Mouse (Mus musculus): ENCODE data around the gene Atf3. TPM values are rescaled to one million over a fixed set of nuclear protein-coding genes. Genes with fewer than 3 reads are reported as not detected.
"Not testable (repeated sequence)": the region's sequence is repeated elsewhere in the genome, so short reads cannot be mapped to it uniquely, and the experiment has no call there.

Gene Atf3
- total RNA-seq, 2 experiments from 2014 or later, result 0.52 to 0.67 TPM

DNA sequence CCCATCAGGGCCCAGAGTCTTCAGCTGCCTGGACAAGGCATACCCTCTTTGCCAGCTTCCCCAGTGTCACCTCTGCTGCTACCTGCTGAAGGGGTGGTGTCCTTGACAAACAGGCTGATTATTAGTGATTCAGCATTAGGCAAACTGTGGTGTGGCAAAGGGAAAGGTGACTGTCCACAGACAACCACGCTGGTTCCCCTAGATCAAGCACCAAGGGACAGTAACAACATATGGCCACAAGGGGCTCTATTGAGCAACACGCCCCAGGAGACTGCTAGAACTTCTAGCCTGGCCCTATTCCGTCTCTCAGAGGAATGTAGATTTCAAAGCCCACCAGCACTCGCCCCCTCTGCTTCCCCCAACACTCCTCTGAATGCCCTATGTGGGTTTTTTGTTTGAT lies 64.8 kb downstream of the Atf3 start:
- no peak overlapping the region for H3K27ac ChIP-seq
- H3K4me3 ChIP-seq, result no peak overlapping the region
- peak; percentile 23 to 59 for DNase-seq (ENCODE audit: low spot score in 2 of 2)
- peak; percentile 91 for TF ChIP-seq CTCF (conservative IDR thresholded peaks at IDR 0.05)

DNA sequence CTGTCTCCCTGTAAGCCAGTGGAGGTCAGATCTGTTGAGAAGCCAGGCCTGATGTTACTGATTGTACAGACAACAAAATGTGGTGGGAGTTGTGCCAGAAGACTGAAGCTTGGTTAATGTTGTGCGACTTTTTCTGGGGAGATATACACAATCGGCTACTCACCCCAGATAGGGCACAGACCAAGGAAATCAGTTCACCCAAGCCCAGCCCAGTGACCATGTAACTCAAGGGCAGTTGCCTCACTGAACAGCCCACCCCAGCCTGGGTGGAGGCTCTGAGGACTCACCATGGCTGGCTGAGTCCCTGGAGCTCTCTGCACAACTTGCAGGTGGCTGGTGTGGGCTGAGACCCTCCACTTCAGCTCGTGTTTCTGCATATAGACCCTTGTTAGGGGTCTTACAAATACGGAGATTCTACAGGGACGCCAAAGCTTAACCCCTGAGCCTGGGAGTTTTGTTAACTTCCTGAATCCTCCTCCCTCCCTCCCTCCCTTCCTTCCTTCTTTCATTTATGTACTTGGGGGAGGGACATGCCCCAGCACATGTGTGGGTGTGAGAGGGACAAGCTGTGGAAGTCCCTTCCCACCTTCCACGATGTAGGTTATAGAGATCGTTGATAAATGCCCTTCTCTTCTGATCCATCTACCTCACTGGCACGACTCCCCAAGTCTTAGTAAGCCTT lies 66.8 kb downstream of the Atf3 start:
- H3K4me3 ChIP-seq, result no peak overlapping the region
- no peak for TF ChIP-seq CTCF (conservative IDR thresholded peaks at IDR 0.05)
- DNase-seq (ENCODE audit: low spot score in 2 of 2), result no peak
- H3K27ac ChIP-seq, result no peak overlapping the region

DNA sequence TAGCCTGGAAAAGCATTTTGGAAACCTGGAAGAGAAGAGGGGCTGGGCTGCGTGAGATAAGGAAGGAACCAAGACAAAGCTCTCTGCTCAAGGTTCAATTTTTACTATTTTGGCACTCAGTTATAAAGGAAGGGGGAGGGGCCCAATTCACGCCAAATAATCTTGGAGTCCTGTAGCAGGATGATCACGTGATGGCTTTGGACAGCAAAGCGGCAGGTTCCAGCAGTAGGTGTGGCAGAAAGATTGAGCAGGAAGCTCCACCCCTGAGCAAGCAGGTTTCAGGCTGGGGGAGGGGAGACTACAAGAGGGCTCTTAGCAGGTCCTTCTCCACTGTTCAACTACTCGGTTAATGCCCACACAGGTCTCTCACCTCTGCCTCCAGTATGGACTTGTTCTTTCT lies 68.3 kb downstream of the Atf3 start:
- H3K27ac ChIP-seq; H3K4me3 ChIP-seq; DNase-seq (ENCODE audit: low spot score in 2 of 2): not testable (repeated sequence)

DNA sequence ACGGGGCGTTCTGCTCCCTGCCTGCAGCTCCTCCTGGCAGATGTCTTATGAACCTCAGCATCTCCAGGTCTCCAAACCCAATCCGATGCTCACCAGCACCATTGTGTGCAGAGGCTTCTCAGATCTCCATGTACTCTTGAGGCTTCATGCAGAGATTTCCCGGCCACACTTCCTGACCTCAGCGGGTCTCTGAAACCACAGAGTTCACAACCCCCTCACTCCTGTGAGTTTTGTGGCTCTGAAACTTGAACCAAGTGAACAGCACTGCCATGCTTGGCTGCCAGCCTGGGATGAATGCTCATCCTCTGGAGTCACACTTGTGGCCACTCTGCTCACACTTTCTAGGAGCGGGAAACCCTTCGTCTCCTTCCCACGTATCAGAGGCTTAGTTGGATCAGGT lies 76.9 kb downstream of the Atf3 start:
- Histone ChIP-seq H3K27ac (no peak overlapping the region), H3K4me3 (no peak overlapping the region)
- TF ChIP-seq CTCF (conservative IDR thresholded peaks at IDR 0.05), result no peak

DNA sequence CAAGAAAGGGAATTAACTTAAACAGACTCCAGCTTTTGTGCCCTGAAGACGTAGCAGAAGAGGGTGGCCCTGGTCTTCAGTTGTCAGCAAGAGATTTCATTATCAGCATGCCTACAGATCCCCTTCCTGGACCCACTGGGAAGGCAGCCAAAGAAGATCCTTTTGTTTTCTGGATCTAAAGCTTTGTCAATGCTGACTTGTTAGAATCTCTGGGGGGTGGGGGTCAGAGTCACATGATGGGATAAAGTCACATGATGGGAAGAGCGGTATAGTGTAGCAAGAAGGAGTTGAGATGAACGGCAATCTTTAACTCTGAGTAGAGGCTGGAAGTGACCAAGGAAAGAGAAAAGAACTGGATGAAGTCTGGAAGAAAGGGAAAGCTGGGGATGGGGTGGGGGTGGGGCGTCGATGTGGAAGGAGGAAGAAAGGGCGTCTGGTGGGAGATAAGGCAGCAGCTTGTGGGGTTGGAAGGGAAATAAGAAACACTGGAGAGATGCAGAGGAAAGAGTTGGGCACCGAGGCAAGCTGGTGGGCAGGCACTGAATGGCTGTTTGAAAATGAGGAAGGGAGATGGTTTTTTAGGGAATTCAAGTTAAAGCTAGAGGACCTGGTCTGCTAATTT lies 78.9 kb downstream of the Atf3 start:
- H3K4me3 ChIP-seq, result no peak overlapping the region
- no peak overlapping the region for H3K27ac ChIP-seq
- no peak for DNase-seq (ENCODE audit: low spot score in 2 of 2)
- TF ChIP-seq CTCF (conservative IDR thresholded peaks at IDR 0.05), result no peak

More for the DNA sequence above, 76.9 kb downstream of the Atf3 start:
- DNase-seq (ENCODE audit: low spot score in 2 of 2), result no peak

DNA sequence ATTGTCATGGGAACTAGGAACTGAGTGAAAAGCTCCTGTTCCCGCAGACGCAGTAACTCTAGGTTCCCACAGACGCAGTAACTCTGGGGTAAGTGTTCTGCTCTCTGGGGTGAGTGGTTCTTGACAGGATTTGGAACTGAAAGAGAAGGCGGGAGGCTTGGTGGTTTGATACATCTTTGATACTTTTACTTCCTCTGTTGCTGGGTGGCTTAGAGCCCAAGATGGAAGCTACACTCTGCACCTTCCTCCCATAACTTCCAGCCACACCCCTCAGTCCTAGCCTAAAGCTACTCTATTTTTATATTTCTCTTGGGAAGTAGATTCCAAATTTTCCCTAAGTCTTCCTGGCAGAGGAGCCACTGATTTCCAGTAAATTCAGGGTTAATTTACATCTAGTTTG lies 79.4 kb downstream of the Atf3 start:
- DNase-seq (ENCODE audit: low spot score in 2 of 2), result no peak
- TF ChIP-seq CTCF (conservative IDR thresholded peaks at IDR 0.05), result no peak
- no peak overlapping the region for H3K4me3 ChIP-seq
- no peak overlapping the region for H3K27ac ChIP-seq

DNA sequence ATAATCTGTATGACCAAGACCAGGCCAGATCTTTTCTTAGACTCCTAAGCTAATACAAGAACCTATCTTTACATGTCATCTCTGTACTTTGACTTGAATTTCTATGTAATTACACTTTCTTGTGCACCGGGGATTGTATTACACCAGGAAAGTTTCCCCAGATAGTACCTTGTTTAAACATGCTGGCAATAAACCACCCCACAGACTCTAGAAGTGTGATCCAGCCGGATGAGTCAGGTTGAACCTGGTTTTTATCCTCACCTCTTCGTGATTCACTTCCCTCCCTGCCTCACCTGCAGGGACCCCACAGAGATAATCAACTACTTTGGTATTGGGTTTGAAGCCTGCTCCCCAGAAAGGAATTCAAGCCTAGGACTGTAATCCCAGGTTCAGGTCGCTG lies 82.4 kb downstream of the Atf3 start:
- no peak overlapping the region for H3K4me3 ChIP-seq
- no peak for TF ChIP-seq CTCF (conservative IDR thresholded peaks at IDR 0.05)
- H3K27ac ChIP-seq, result no peak overlapping the region
- no peak for DNase-seq (ENCODE audit: low spot score in 2 of 2)

DNA sequence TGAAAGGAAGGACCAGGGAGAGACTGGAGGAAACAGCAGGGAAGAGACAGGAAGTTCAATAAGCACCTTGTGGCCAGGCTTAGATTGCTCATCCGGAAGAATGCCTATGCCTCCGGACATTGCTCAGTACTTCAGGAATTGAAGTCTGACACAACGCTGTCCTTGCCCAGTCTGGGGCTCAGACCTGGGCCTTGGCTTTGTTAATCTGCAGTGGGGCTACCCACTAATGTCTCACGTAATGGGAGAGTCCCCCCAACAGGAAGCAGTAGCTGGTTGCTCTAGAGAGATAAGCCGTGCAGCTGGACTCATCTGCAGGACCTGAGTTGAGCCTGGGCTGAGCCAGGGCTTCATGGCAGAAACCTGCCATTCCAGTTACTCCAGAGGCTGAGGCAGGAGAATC lies 84.9 kb downstream of the Atf3 start:
- no peak for TF ChIP-seq CTCF (conservative IDR thresholded peaks at IDR 0.05)
- no peak for DNase-seq (ENCODE audit: low spot score in 2 of 2)
- Histone ChIP-seq H3K27ac (no peak overlapping the region), H3K4me3 (no peak overlapping the region)

DNA sequence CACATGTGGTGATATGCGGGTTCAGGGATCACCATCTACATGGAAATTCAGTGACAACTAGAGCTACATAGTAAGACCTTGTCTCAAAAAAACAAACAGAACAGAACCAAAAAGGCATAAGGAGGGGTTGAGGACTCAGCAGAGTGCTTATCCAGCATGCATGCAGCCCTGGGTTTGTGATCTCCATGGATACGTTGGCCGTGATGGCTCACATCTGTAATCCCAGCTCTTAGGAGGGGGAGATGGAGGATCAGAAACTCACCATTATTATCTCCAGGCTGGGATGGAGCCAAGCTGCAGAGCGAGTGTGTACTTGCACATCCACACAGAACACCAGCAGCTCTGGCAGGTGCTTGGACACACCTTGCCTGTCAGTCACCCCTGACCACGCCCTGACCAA lies 85.6 kb downstream of the Atf3 start:
- no peak for DNase-seq (ENCODE audit: low spot score in 2 of 2)
- no peak for TF ChIP-seq CTCF (conservative IDR thresholded peaks at IDR 0.05)
- Histone ChIP-seq H3K27ac (no peak overlapping the region), H3K4me3 (no peak overlapping the region)

DNA sequence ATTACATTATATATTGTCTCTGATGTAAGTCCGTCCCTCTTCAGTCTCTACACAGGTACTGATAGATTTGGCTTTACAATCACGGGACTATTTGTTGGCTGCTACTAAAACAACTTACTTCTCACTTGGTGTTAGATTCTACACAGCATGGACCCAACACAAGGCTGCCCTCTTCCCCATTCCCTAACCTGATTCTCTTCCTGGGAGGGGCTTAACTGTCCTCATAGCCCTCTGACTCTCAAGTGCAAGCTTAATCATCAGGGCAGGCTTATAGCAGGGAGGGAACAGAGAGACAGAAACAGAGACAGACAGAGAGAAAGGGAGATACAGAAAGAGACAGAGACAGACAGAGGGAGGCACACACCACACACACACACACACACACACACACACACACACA lies 86.1 kb downstream of the Atf3 start:
- TF ChIP-seq CTCF (conservative IDR thresholded peaks at IDR 0.05), result no peak
- H3K27ac ChIP-seq, result no peak overlapping the region
- DNase-seq (ENCODE audit: low spot score in 2 of 2), result no peak
- no peak overlapping the region for H3K4me3 ChIP-seq

DNA sequence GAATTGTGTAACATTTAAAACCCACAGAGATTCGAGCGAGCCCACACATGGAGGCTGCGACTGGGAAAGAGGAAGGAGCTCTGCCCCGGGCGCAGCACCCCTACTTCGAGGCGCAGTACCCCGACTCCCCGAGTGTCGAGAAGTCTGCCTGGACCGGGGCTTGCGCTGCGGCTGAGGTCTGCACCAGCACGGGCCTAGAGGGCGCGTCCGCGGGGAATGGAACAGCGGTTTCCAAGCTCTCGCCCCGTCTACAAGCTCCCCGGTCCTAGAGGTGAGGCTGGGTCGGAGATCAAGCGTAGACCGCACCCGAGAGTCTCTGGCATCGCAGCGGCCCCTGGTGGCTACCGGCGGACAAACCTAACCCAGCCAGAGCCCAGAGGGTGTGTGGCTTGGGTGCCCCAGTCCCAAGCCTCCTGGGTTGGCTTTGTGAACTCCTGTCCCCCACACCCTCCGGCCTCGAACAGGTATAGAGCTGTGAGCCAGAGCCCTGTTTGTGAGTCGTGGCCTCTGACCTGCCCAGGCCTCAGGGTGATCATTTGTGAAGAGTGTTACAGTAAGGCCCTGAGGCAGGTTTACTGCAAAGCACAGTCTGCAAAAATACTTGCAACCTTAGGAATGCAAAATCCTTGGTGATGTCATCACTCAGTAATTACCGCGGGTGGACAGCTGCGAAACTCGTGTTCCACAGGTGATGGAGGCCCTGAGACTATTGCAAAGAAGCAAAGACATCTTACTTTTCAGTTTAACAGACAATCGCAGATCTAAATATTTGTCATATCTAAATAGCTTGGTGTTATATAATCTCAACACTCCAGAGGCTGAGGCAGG lies 91.8 kb downstream of the Atf3 start:
- peak overlapping the region; percentile 59; the same call in 1 of the 2 replicates for H3K27ac ChIP-seq
- peak overlapping the region; percentile 22; the same call in 1 of the 2 replicates for H3K4me3 ChIP-seq
- peak; percentile 83 for TF ChIP-seq CTCF (conservative IDR thresholded peaks at IDR 0.05)
- DNase-seq (ENCODE audit: low spot score in 2 of 2), result peak in 1 of 2 experiments; percentile 58

DNA sequence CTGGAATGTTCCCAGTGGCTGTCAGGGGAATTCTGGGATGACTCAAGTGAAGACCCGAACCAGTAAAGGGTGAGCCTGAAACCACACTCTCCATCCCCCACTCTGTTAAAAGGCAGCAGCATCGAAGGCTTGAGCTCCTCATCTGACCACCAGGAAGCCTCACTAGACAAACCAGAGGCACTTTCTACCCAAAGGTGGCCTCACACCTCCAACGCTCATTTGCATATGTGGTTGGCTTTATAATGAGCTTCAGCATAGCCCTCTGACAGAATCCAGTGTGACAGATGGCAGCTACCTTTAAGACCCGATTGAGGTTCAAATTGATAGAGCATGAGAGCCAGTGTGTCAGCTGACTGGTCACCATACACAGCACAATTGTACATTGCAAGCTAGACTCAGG lies 93.6 kb downstream of the Atf3 start:
- H3K4me3 ChIP-seq, result no peak overlapping the region
- no peak for TF ChIP-seq CTCF (conservative IDR thresholded peaks at IDR 0.05)
- no peak overlapping the region for H3K27ac ChIP-seq
- no peak for DNase-seq (ENCODE audit: low spot score in 2 of 2)

DNA sequence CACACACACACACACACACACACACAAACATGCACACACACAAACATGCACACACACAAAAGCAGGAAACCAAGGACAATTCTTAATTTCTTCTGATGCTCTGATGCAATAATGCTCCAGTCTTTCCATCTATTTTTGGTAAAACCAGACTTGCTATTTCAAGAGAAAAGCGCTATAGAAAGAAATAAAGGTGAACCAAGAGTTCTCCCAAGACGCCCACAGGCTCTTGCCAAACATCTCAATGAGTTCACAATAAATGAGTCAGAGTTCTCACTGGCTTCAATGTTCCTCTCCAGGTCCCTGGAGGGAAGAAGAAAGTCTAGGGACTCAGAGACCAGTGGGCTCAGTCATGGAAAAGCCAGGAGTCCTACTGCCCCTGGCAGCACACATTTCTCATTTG lies 94.1 kb downstream of the Atf3 start:
- H3K27ac ChIP-seq, result no peak overlapping the region
- H3K4me3 ChIP-seq, result no peak overlapping the region
- no peak for DNase-seq (ENCODE audit: low spot score in 2 of 2)
- no peak for TF ChIP-seq CTCF (conservative IDR thresholded peaks at IDR 0.05)

Data from layer of hippocampus, adult 2 months (tissue).